Mouse (Mus musculus): ENCODE measurements at regions not wholly inside any gene's neighbourhood (a gene's known extent, or its start where the extent isn't known, plus 50 kb on each side); places are given as distances from the start of the nearest gene placed in this dataset.

DNA sequence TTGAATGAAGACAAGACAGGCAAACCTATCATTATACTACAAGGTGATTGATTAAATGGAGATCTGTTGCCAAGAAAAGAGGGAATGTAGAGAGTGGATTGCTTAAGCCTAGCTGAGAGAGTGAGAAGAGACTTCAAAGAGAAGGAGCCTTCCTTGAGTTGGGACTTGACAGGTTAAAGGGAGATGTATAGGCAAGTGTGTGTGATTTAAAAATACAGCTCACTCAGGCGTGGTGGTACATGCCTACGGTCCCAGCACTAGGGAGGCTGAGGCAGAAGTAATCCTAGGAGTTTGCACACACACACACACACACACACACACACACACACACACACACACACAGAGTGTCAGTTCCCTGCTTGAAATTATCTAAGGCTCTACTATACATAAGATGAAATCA lies 165.1 kb downstream of the Bmp2 start:
- Histone ChIP-seq H3K79me3 (ENCODE audit: low read depth) (no peaks in the 10 kb centered on the region), H3K79me2 (ENCODE audit: control insufficient read depth, insufficient read depth) (no peaks in the 10 kb centered on the region), H3ac (ENCODE audit: control insufficient read depth, insufficient read length, low read depth) (no peak overlapping the region), H3K4me3 (ENCODE audit: insufficient read depth, poor library complexity, severe bottlenecking) (no peak overlapping the region), H3K36me3 (ENCODE audit: control insufficient read depth, insufficient read depth) (no peaks in the 10 kb centered on the region), H3K27me3 (ENCODE audit: control insufficient read depth, insufficient read depth, insufficient read length) (no peaks in the 10 kb centered on the region)
- no peak for TF ChIP-seq FOSL1 (IDR thresholded peaks at IDR 0.05; ENCODE audit: insufficient read depth, low read length, poor library complexity, severe bottlenecking)
- TF ChIP-seq MYOG (IDR thresholded peaks at IDR 0.05; ENCODE audit: control insufficient read depth, extremely low read depth, insufficient read length), result no peak
- no peak for TF ChIP-seq USF1 (IDR thresholded peaks at IDR 0.05; ENCODE audit: low read depth)
- TF ChIP-seq MAX (IDR thresholded peaks at IDR 0.05), result no peak
- TF ChIP-seq CEBPB (IDR thresholded peaks at IDR 0.05; ENCODE audit: low read depth), result no peak
- no peak for TF ChIP-seq MYOD1 (IDR thresholded peaks at IDR 0.05; ENCODE audit: control insufficient read depth, insufficient read length, low read depth)
- TF ChIP-seq CTCF (IDR thresholded peaks at IDR 0.05; ENCODE audit: control insufficient read depth, insufficient read depth, insufficient read length), result no peak

DNA sequence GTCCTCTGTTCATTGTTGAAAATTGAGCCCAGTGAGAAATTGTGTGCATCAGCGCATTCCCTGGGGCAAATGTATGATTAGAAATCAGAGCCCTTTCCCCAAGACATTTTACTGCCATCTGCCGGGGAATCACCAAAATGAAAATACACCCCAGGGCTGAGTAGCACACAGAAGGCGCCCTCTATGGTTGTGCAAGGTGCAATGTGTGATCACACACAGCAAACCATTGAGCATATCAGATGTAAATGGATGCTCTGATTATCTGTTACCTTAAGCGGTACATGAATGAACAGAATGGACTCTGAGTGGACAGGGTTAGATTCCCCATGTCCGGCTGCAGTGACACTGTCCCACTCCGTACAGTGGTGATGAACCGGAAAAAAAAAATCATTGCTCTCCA lies 172.4 kb downstream of the Bmp2 start:
- Histone ChIP-seq H3K4me3 (ENCODE audit: insufficient read depth, poor library complexity, severe bottlenecking) (no peak overlapping the region), H3K79me2 (ENCODE audit: control insufficient read depth, insufficient read depth) (no peaks in the 10 kb centered on the region), H3ac (ENCODE audit: control insufficient read depth, insufficient read length, low read depth) (no peak overlapping the region), H3K79me3 (ENCODE audit: low read depth) (no peaks in the 10 kb centered on the region), H3K27me3 (ENCODE audit: control insufficient read depth, insufficient read depth, insufficient read length) (no peaks in the 10 kb centered on the region), H3K36me3 (ENCODE audit: control insufficient read depth, insufficient read depth) (no peaks in the 10 kb centered on the region)
- TF ChIP-seq MAX (IDR thresholded peaks at IDR 0.05) (no peak), USF1 (IDR thresholded peaks at IDR 0.05; ENCODE audit: low read depth) (no peak), FOSL1 (IDR thresholded peaks at IDR 0.05; ENCODE audit: insufficient read depth, low read length, poor library complexity, severe bottlenecking) (no peak), CTCF (IDR thresholded peaks at IDR 0.05; ENCODE audit: control insufficient read depth, insufficient read depth, insufficient read length) (no peak), MYOD1 (IDR thresholded peaks at IDR 0.05; ENCODE audit: control insufficient read depth, insufficient read length, low read depth) (no peak), CEBPB (IDR thresholded peaks at IDR 0.05; ENCODE audit: low read depth) (no peak), MYOG (IDR thresholded peaks at IDR 0.05; ENCODE audit: control insufficient read depth, extremely low read depth, insufficient read length) (no peak)

DNA sequence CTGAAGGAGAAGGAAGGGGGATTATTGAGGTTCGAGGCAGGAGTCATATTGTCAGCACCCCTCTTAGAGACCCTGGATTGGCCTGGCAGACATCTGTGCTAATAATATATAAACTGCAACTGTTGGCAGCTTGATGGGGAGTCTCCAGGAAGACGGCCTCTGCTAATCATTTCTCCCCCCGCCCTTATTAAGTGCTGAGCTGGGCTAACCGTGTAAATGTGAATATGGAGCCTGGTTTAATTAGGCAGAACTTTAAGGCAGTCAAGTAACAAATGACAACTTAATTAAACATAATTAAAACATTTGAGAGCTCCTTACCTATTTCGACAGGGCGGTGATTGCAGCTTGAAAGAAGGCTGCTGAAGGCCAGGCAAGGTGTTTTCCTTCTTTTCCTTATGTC lies 172.8 kb downstream of the Bmp2 start:
- Histone ChIP-seq H3K79me2 (ENCODE audit: control insufficient read depth, insufficient read depth) (no peaks in the 10 kb centered on the region), H3ac (ENCODE audit: control insufficient read depth, insufficient read length, low read depth) (no peak overlapping the region), H3K79me3 (ENCODE audit: low read depth) (no peaks in the 10 kb centered on the region), H3K4me3 (ENCODE audit: insufficient read depth, poor library complexity, severe bottlenecking) (no peak overlapping the region), H3K27me3 (ENCODE audit: control insufficient read depth, insufficient read depth, insufficient read length) (no peaks in the 10 kb centered on the region), H3K36me3 (ENCODE audit: control insufficient read depth, insufficient read depth) (no peaks in the 10 kb centered on the region)
- TF ChIP-seq USF1 (IDR thresholded peaks at IDR 0.05; ENCODE audit: low read depth), result no peak
- no peak for TF ChIP-seq MYOG (IDR thresholded peaks at IDR 0.05; ENCODE audit: control insufficient read depth, extremely low read depth, insufficient read length)
- no peak for TF ChIP-seq CEBPB (IDR thresholded peaks at IDR 0.05; ENCODE audit: low read depth)
- TF ChIP-seq MYOD1 (IDR thresholded peaks at IDR 0.05; ENCODE audit: control insufficient read depth, insufficient read length, low read depth), result no peak
- TF ChIP-seq CTCF (IDR thresholded peaks at IDR 0.05; ENCODE audit: control insufficient read depth, insufficient read depth, insufficient read length), result no peak
- no peak for TF ChIP-seq MAX (IDR thresholded peaks at IDR 0.05)
- no peak for TF ChIP-seq FOSL1 (IDR thresholded peaks at IDR 0.05; ENCODE audit: insufficient read depth, low read length, poor library complexity, severe bottlenecking)

DNA sequence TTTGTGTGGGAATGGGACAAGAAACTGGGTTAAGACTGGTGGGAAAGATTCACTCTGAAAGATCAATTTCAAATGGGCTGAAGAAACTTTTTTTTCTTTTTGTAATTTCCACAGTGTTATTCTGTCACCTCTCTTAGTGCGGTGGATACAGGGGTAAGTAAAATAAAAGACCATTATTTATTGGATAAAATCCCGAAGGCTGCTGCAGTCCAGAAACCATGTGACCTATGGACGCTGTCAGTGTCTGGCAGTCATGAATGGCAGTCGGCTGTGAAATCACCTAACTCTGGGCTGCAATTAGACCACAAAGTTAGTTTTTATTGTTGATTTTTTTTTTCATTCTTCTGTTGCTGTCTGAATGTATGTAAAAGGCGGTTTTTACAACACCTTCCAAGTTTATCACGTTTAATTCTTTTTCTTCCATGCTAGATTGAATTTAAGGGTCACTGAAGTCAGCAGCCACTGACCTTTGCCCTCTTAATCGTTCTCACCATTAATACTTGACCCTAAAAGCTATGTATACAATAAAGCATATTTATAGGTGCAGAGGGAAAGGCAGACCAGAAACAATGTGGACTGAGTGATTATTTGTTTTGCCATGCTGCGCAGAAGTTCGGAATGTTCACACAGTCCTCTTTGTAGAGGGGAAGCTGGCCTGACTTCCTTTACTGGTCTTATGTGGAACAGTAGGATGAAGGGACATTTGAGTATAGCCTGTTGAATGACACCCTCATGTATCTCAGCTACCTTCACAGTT lies 182.7 kb downstream of the Bmp2 start:
- TF ChIP-seq MAX (IDR thresholded peaks at IDR 0.05) (no peak), MYOG (IDR thresholded peaks at IDR 0.05; ENCODE audit: control insufficient read depth, extremely low read depth, insufficient read length) (no peak), USF1 (IDR thresholded peaks at IDR 0.05; ENCODE audit: low read depth) (no peak), MYOD1 (IDR thresholded peaks at IDR 0.05; ENCODE audit: control insufficient read depth, insufficient read length, low read depth) (no peak), CTCF (IDR thresholded peaks at IDR 0.05; ENCODE audit: control insufficient read depth, insufficient read depth, insufficient read length) (no peak), FOSL1 (IDR thresholded peaks at IDR 0.05; ENCODE audit: insufficient read depth, low read length, poor library complexity, severe bottlenecking) (no peak), CEBPB (IDR thresholded peaks at IDR 0.05; ENCODE audit: low read depth) (no peak)
- no peaks in the 10 kb centered on the region for H3K27me3 ChIP-seq (ENCODE audit: control insufficient read depth, insufficient read depth, insufficient read length)
- no peaks in the 10 kb centered on the region for H3K79me3 ChIP-seq (ENCODE audit: low read depth)
- no peak overlapping the region for H3ac ChIP-seq (ENCODE audit: control insufficient read depth, insufficient read length, low read depth)
- no peaks in the 10 kb centered on the region for H3K79me2 ChIP-seq (ENCODE audit: control insufficient read depth, insufficient read depth)
- H3K4me3 ChIP-seq (ENCODE audit: insufficient read depth, poor library complexity, severe bottlenecking), result no peak overlapping the region
- H3K36me3 ChIP-seq (ENCODE audit: control insufficient read depth, insufficient read depth), result no peaks in the 10 kb centered on the region

DNA sequence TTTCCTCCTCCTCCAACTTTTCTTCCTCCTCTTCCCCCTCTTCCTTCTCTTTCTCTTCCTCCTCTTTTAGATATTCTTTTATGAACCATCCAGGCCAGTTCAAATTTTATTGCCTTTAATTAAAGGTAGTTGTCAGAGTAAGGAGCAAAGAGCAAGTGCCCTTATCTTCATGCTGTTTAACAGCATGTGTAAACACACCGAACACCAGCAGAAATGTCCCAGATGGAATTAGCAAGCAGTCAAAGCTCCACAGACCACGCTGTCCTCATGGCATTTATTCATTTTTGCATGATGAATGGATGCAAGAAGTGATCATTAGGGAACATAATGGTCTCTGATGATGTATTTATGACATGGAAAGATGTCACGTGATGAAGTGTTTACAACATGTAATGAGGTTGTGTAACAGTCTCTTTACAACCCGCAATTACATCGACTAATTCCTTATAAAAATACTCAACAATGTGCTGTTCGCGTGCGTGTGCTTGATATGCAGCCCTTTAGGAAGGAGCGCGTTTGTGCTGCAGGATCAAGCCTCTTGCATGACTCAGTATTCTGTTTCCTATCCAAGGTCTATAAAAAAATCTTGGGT lies 187.0 kb downstream of the Bmp2 start:
- Histone ChIP-seq H3ac (ENCODE audit: control insufficient read depth, insufficient read length, low read depth) (no peak overlapping the region), H3K36me3 (ENCODE audit: control insufficient read depth, insufficient read depth) (no peaks in the 10 kb centered on the region), H3K4me3 (ENCODE audit: insufficient read depth, poor library complexity, severe bottlenecking) (no peak overlapping the region), H3K79me3 (ENCODE audit: low read depth) (no peaks in the 10 kb centered on the region), H3K27me3 (ENCODE audit: control insufficient read depth, insufficient read depth, insufficient read length) (no peaks in the 10 kb centered on the region), H3K79me2 (ENCODE audit: control insufficient read depth, insufficient read depth) (no peaks in the 10 kb centered on the region)
- TF ChIP-seq USF1 (IDR thresholded peaks at IDR 0.05; ENCODE audit: low read depth) (peak; percentile 78), MYOG (IDR thresholded peaks at IDR 0.05; ENCODE audit: control insufficient read depth, extremely low read depth, insufficient read length) (no peak), CEBPB (IDR thresholded peaks at IDR 0.05; ENCODE audit: low read depth) (peak; percentile 46), MYOD1 (IDR thresholded peaks at IDR 0.05; ENCODE audit: control insufficient read depth, insufficient read length, low read depth) (no peak)

Data from C2C12 (cell line).